Mouse (Mus musculus): ENCODE data around the gene Phf20. TPM values are rescaled to one million over a fixed set of nuclear protein-coding genes. Genes with fewer than 3 reads are reported as not detected.

The Phf20 gene
- total RNA-seq, 2 experiments from 2014 or later = 39.1 to 41.4 TPM

DNA sequence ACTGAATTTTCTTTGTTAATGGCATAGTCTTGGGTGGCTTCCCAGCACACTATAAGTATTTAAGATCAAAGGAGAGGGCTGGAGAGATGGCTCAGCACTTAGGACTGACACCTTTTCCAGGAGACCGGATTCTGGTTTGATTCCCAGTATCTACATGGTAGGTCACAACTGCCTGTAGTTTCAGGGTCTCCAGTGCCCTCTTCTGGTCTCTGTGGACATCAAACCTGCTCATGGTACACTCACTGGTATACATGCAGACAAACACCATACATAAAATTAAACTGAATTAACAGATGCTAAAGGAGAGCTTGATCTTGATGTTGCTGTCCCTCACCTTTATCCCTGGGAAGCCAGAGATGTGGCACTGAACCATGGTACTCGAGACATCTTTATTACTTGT lies 64.7 kb downstream of the Phf20 start:
- no peak for DNase-seq (ENCODE audit: low spot score in 2 of 2)

DNA sequence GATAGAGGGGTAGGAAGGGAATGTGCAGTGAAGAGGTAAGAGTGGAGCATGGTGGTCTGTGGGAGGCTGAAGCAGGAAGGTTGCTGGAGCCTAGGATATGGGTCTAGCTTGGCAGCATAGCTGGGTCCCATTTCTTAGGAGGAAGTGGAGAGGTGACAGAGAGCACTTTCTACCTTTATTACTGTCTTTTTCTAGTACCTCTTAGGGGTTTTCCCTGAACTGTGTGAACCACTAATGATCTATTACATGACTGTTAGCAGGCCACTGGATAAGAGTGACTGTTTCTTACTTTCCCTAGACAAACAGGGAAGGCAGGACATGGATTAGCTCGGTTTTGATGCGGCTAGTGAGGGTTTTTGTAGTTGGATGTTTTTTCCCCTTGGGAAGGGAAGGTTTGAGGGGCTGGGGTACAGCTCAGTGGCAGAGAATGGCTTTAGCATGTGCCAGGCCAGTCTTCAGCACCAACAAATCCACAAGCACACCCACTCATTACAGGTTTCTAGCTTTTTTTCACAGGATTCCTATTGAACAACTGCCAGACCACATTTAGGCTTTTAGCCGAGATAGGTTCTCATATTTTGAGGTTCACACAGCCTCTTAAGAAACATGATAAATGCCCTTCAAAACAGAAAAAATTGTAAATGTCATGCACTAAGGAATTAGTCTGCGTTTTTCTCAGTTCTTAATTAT lies 67.1 kb downstream of the Phf20 start:
- no peak for DNase-seq (ENCODE audit: low spot score in 2 of 2)

DNA sequence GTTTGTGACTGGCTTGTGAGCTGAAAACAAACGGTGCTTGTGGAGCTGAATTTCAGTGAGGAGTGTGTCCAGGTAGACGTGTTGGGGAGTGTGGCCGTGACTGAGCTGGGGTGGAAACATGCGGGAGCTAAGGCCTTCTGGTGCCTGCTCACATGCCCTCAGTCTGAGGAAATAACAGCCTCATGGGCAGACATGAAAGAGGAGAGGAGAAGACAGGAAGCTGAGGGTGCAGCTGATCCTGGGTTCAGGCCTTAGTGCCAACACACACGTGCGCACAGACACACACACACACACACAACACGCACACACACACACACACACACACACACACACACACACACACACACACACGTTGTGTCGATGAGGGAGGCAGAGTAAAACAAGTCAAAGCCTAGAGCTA lies 71.4 kb downstream of the Phf20 start:
- DNase-seq (ENCODE audit: low spot score in 2 of 2) = no peak

DNA sequence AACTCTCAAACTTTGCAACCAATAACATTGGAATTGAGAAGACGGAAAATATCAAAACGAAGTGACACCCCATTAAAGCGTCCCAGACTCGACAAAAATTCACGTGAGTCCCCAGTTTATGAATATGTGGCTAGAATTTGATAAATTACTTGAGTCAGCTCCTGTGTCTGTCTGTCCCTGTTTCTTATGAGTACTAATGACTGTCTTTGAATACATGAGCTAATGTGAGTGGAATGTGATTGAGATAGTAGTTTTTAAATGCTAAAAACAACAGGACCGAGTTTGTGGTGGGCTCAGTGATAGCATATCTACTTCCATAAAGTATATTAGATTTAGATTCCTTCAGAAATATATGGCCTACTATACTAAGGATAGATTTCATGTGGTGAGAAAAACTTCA lies 76.3 kb downstream of the Phf20 start:
- DNase-seq (ENCODE audit: low spot score in 2 of 2) = no peak

DNA sequence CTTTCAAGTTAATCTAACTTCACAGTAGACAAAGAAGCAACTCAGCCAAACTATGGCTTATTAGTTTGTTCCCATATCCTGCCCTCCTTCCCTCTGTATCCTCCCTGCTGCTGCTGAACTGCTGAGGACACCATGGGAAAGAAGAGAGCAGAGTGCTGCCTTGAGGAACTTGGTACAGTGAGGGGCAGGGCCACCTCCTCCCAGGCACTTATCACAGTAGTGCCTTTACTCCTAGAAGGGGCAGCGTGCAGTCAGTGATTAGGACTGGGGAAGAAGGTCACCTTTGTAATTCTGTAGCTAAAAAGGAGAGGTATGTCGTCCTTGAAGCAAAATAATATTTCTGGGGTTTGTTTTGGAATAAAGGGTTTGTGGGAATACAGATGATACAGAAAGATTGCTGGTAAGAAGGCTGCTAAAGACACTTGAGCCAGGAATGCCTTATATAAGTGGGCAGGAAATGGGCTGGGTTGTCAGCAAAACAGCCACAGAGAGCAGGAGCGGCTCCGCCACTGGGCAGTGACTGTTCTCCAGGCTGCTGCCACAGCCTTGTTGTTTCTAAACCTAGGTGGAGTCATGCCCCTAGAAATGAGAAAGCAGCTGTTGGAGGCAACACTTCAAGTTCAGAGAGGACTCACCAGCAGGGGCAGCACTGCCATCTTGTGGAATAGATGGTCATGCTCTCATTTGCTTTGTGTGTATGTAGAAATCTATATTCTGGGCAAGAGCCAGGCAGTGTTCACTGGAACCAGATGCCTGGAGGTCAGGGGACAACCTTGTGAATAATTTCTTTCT lies 82.2 kb downstream of the Phf20 start:
- peak; percentile 42 to 83 for DNase-seq (ENCODE audit: low spot score in 2 of 2)

DNA sequence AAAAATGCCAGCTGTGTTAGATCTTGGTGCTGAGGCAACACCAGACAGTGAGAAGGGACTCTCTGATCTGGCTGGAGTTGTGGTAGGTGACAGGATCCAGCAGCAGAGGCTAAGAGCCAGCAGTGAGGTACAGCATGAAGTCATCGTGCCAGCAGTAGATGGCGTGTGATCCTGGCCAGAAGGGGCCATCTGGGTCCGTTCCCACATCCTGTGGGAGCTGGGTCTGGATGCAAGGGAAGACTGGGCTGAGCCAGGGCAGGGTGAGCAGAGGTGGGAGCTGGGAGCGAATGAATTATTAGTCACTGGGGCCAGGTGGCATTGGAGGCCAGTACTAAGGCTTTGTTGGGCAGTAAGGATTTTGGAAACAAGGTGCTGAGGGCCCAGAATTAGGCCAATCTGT lies 85.0 kb downstream of the Phf20 start:
- DNase-seq (ENCODE audit: low spot score in 2 of 2) = no peak

DNA sequence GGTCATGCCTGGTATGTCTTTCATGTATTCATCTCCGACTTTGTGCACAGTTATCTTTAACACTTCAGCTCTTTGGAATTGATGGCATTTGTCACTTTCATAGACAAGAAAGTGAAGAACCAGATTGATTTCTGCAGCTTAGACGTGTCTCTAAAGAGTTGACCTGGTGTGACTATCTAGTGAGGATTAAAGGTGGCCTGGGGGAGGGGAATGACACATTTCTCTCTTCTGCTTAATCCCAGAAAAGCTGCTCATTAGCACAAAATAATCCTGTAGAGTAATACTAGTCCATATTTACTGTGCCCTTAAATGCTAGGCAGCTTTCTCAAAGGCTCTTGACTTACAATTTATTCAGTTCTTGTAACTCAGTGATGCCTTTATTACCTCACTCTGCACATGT lies 88.9 kb downstream of the Phf20 start:
- DNase-seq (ENCODE audit: low spot score in 2 of 2) = no peak

DNA sequence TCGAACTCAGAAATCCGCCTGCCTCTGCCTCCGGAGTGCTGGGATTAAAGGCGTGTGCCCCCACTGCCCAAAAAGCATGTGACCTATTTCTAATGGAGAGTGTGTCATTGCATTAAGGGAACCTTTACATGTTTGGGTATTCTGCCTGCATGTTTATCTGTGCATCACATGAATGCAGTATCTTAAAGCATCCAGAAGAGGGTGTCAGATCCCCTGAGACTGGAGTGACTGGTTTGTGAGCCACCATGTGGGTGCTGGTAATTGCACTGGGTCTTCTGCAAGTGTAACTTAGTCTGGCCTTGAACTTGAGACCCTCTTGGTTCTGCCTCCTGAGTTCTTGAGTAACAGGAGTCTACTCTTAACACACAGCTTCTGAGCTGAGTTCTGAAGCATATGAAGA lies 90.5 kb downstream of the Phf20 start:
- DNase-seq (ENCODE audit: low spot score in 2 of 2) = no peak

DNA sequence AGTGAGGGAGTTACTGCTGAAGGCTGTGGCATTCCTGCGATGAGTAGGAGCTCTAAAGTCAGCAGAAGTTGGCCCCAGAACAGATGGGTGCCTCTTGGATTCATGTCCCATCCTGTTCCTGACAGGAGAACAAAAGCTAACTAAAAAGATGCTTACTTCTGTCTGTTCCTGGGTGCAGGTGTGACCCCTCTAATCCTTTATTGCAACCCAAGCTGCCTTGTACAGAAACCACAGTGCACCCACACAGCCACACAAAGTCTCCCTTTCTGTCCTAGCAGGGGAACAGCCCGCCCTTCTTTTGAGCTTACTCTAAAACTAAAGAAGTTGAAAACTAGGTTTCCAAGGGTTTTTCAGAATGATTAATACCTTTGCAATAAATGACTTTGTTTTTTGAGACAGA lies 92.0 kb downstream of the Phf20 start:
- DNase-seq (ENCODE audit: low spot score in 2 of 2) = no peak

DNA sequence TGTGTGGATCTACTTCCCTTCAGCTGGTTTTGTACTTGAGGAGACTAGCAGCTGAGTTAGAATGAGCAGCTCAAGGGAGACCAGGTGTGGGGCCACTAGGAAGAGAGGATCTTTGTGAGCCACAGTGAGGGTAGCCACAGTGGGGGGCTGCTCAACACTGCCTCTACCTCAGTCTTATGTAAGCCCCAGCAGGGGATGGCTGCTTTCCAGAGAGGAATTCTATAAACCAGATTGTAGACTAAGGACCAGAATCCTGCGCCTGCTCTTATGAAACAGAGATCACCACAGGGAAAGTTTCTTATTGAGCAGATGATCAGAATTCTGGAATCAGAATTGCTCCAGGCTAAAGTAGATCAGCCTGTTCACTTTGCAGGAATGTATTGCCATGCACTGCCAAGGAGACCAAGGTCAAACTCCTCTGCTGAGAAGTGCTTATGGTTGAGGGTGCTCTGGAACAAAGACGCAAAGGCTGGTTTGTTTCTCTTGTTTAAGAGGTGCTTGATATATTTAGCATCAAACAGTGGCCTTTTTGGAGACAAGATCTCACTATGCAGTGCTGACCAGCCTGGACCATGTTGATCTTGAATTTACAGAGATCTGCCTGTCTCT lies 93.4 kb downstream of the Phf20 start:
- no peak for DNase-seq (ENCODE audit: low spot score in 2 of 2)

DNA sequence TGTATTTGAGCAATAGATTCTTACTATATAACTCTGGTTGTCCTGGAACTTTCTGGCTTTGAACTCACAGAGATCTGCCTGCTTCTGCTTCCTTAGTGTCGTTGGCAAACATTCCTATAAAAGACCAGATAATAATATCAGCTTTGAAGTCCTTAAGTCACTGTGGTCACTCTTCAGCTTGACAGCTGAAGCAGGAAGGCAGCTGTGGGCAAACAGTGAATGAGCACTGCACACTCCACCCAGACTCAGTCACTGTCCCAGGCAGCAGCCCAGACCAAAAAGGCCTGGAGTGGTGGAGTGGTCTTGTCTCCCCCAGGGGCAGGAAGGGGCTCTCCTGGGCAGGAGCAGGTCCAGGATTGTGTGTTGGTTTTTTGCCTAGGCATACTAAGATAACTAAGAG lies 95.7 kb downstream of the Phf20 start:
- no peak for DNase-seq (ENCODE audit: low spot score in 2 of 2)

DNA sequence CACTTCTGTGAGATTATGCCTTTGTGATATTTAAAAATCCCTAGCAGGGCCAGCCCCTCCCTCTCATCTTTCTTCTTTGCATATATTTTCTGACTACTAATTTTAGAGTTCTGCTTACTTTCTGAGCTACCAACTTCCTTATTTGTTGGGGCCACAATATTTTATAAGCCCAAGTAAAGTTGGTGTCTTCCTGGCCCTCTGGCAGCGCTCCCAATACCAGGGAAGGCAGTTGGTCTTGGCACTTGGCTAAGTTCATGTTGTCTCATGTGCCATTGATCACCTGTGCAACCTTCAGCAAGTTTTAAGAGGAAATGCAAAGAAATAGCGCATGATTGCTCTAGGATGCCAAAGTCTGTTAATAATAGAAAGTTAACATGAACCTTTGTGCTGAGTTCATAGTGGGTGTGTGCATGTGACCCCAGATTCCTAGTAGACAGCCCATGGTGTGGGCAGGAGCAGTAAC lies 99.4 kb downstream of the Phf20 start:
- no peak for DNase-seq (ENCODE audit: low spot score in 2 of 2)

DNA sequence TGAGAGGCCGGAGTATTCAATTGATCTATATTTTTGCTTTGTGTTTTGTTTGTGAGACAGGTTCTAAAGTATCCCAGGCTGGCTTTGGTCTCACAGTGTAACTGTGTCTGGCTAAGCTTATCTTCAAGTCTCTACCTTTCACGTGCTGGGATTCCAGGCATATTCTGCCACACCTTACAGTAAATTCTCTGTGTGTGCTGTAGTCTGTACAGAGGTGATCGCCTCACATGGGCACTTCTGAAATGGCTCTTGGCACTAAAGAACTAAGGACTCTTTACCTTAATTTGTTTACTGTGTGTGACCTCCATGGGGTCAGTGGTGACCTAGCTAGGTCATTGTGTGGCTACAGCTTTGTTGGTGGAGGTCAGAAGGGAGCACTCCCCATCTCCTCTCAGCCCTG lies 99.9 kb downstream of the Phf20 start:
- no peak for DNase-seq (ENCODE audit: low spot score in 2 of 2)

DNA sequence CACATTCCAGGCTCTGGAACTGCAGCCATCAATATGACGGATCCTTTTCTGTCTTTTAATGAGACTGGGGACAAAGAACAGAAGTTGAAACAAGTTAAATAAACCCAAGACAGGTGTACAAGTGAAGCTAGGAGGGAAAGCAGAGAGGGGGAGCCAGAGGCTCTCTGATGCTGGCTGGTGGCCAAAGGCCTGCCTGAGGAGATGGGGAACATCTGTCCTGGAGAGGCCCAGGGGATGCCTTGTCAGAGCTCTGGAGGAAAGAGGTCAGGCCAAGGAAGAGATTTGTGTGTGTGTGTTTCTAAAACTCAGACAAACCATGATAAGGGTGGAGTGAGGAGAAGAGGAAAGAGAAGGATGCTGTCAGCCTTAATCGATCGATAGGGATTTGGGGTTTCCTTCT lies 101.4 kb downstream of the Phf20 start:
- peak in 1 of 2 experiments; percentile 28 for DNase-seq (ENCODE audit: low spot score in 2 of 2)

DNA sequence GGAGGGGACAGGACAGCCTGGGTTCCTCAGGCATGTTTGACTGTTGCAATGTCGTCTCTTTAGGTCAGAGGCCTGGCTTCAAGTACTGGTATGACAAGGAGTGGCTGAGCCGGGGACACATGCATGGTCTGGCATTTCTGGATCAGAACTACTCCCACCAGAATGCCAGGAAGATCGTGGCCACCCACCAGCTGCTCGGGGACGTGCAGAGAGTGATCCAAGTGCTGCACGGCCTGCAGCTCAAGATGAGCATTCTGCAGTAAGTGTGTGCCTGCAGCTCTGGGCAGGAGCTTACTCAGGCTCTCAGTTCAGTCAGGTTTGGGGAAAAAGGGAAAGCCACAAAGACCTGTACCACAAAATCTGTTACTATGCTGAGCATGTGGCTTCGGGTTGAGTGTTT lies 102.2 kb downstream of the Phf20 start:
- DNase-seq (ENCODE audit: low spot score in 2 of 2) = no peak

DNA sequence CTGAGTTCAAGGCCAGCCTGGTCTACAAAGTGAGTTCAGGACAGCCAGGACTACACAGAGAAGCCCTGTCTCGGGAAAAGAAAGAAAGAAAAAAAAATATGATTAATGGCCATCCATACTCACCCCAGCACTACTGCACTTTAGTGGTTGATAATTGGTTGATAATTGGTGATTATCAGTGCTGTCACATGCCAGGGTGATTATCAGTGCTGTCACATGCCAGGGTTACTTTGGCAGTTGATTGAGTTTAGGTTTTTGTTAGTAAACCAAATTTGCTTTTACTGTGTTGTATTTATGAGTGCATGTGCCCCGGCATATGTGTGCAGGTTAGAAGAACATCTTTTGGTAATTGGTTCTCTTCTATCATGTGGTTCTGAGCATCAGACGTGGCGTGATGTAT lies 105.8 kb downstream of the Phf20 start:
- no peak for DNase-seq (ENCODE audit: low spot score in 2 of 2)

DNA sequence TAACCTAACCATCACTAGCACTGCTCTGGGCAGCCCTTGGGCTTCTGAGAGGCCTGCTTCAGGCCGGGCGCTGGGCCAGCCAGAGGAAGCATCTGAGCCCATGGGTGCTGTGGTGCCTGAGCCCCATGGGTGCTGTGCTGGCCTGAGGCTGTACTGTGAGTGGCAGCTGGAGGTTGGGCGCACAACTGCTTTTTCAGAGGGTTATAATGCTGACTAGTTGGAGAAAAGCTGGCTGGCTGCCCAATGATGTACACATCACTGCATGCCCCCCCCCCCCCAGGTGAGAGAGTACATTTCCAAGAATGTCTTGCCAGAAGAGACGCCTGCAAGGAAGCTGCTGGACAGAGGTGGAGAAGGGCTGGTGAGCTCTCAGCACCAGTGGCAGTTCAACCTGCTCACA lies 108.1 kb downstream of the Phf20 start:
- no peak for DNase-seq (ENCODE audit: low spot score in 2 of 2)

DNA sequence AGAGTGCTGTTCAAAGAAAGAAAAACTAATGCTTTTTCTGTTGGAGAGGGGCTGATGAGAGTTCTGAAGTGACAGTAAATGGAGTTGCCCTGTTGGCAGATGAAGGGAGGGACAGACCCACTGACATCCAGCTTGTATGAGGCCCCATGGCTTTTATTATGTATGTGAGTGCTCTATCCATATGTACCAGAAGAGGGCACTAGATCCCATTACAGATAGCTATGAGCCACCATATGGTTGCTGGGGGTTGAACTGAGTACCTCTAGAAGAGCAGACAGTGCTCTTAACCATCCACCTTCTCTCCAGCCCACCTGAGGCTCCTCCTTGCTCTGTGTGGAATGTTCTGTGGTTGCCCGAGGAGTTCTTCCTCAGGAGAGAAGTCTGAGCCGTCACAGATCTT lies 109.6 kb downstream of the Phf20 start:
- no peak for DNase-seq (ENCODE audit: low spot score in 2 of 2)

DNA sequence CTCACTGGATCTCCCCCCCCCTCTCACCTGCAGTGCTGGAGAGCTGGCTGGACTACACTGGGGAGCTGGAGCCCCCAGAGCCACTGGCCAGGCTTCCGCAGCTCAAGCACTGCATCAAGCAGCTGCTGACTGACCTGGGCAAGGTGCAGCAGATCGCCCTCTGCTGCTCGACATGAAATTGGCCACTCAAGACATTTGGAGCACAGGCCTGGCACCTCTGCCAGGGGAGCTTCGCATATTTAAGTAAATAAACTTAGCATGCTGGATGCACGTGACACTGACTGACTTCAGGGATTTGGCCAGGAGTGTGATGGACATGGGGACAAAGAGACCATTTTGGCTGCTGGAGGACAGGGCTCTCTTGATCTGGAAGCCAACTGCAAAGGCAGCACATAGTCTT lies 111.0 kb downstream of the Phf20 start:
- DNase-seq (ENCODE audit: low spot score in 2 of 2) = no peak

DNA sequence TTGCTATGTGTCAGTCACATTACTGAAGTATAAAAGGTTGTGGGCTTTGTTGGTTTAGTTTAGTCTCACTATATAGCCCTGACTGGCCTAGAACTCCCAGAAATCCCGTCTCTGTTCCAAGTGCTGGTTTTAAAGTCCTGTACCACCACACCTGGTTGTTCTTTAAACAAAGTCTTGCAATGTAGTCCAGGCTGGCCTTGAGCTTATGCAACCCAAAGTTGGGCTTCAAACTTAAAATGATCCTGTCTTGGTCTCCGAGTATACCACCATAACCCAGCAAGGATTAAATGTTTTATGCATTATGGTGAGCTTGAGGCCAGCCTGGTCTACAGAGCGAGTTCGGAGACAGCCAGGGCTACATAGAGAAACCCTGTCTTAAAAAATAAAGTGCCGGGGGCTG lies 113.7 kb downstream of the Phf20 start:
- no peak for DNase-seq (ENCODE audit: low spot score in 2 of 2)

DNA sequence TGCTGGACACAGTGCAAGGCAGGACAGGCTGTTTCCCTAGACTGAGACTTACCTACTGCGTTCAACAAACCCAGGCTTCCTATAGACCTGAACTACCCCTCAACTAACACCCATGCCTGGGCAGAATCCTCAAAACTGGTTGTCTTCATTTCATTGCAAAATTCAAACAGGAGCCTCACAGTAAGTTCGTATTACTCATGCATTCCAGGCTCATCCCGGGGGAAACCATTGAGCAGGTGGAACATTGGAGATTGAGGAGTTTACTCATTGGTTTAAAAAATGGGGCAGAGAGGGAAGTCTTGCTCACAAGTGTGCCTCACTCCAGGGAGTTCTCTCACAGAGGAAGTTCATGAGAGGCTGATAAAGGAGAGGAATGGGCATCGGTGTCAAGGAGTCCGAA lies 114.2 kb downstream of the Phf20 start:
- no peak for DNase-seq (ENCODE audit: low spot score in 2 of 2)

DNA sequence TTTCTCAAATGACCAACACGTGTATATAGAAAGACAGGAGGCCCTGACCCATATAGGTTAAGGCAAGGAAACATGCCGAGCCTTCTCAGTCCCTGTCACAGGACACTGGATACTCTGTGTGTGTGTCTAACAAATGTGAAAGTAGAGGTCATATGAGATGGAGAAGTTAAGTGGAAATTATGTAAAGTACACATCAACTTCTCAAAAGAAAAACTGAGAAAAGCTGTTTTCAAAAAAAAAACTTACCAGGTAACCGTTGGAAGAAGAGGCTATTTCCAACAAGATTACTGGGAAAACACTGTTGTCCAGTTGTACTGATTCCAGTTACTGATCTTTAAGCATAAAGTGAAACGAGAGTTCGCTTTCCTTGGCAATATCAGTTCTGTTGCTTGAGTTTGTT lies 114.7 kb downstream of the Phf20 start:
- no peak for DNase-seq (ENCODE audit: low spot score in 2 of 2)

DNA sequence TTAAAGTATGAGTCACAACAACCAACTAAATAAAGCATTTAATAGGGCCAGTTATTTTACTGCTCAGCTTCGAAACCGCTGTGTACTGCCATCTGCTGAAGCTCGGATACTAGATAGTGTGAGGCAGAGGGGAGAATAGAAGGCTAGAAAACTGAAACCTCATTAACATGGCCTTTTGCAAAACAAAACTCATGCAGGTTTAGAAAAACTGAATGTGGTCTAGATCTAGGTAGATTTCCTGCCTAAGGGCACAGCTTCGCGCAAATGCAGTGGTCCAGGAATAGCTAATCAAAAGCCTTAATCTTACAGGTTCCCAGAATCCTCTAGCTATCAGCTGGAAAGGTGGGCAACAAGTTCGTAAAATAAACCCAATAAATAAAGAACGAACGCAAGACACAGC lies 115.2 kb downstream of the Phf20 start:
- no peak for DNase-seq (ENCODE audit: low spot score in 2 of 2)
